Mouse (Mus musculus): ENCODE results near the gene Trim24. TPM values are rescaled to one million over a fixed set of nuclear protein-coding genes. Genes with fewer than 3 reads are reported as not detected.
"Not testable (repeated sequence)": the region's sequence is repeated elsewhere in the genome, so short reads cannot be mapped to it uniquely, and the experiment has no call there.

The Trim24 gene
- polyA plus RNA-seq, 1 experiment from 2014 or later, result 17.5 TPM

DNA sequence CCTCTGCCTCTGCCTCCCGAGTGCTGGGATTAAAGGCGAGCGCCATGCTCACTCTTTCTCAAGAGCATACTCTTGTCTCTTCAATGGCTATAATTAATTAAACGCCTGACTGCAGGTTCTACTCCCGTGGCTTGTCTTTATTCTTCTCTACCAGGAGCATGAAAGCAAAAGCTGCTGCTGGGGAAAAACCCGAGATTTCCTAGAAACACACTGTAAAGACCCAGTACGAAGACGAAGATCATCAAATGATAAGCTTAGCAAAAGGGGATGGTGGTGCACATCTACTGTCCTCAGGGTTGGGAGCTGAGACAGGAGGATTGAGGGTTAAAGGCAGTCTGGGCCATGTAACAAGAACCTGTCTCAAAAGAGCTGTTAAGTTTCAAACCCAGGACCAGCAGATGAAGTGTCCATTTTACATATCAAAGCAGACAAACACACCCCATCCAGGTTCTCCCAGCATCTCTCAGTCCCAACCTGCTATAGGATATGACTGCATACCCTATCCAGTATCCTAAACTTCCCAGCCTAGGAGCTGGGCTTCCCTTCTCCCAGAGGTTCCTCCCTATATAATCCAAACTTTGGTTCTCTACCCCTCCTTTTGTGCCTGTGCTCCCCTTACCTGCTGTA lies 26.9 kb upstream of the Trim24 start:
- 93% methylated on average over 8 of the region's 8 CpGs for WGBS
- H3K36me3 ChIP-seq, result no peaks in the 10 kb centered on the region
- H3K4me3 ChIP-seq (replicated peaks), result no peak overlapping the region
- no peak overlapping the region for H3K27ac ChIP-seq (replicated peaks)
- ATAC-seq (ENCODE audit: low FRiP score), result no peak
- H3K27me3 ChIP-seq (replicated peaks), result no peaks in the 10 kb centered on the region
- no peak overlapping the region for H3K4me2 ChIP-seq
- no peak overlapping the region for H3K9ac ChIP-seq (replicated peaks)
- H3K4me1 ChIP-seq, result no peaks in the 10 kb centered on the region
- no peaks in the 10 kb centered on the region; the same call in 1 of the 2 replicates for H3K9me3 ChIP-seq (replicated peaks)

DNA sequence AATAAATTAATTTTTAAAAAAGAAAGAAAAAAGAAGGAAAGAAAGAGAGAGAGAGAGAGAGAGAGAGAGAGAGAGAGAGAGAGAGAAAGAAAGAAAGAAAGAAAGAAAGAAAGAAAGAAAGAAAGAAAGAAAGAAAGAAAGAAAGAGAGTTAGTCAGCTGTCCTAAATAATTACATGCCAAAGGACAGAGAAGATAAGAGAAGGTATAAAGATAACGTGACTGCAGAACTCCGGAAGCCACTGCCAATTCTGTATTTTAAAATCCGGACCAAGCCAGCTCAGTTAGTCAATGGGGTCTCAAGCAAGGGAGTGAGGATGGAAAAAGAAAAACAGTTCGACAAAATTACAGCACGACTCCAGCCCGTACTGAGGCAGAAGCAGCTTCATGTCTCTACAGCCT lies 25.7 kb upstream of the Trim24 start:
- not testable (repeated sequence) for H3K4me1 ChIP-seq, H3K36me3 ChIP-seq
- WGBS, result 91% methylated on average over 6 of the region's 6 CpGs

DNA sequence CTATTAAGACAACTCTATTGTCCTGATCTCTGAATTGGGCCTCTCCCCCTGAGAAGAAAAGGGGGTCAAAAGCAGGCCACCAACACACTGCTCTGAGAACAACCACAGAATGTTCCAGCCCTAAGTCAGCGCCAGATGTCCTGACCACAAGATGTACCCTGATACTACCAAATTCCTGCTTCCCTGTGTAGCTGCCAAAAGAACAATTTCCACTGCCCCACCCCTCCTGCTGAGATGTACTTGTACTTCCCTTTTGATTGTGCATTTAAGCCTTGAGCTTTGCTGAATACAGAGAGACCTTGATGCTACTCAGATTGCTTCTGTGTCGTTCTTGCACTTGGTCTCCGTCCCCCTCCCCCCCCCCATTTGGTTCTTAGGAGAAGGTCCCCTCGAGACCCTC lies 23.1 kb upstream of the Trim24 start:
- H3K27me3 ChIP-seq (replicated peaks); H3K4me1 ChIP-seq; H3K4me2 ChIP-seq; ATAC-seq (ENCODE audit: low FRiP score); H3K27ac ChIP-seq (replicated peaks); H3K9ac ChIP-seq (replicated peaks); H3K9me3 ChIP-seq (replicated peaks); H3K36me3 ChIP-seq; H3K4me3 ChIP-seq (replicated peaks): not testable (repeated sequence)
- WGBS, result 95% methylated on average over 4 of the region's 4 CpGs

More for the DNA sequence above, 25.7 kb upstream of the Trim24 start:
- not testable (repeated sequence) for H3K9me3 ChIP-seq (replicated peaks); ATAC-seq (ENCODE audit: low FRiP score); H3K27ac ChIP-seq (replicated peaks); H3K27me3 ChIP-seq (replicated peaks); H3K9ac ChIP-seq (replicated peaks); H3K4me2 ChIP-seq; H3K4me3 ChIP-seq (replicated peaks)

DNA sequence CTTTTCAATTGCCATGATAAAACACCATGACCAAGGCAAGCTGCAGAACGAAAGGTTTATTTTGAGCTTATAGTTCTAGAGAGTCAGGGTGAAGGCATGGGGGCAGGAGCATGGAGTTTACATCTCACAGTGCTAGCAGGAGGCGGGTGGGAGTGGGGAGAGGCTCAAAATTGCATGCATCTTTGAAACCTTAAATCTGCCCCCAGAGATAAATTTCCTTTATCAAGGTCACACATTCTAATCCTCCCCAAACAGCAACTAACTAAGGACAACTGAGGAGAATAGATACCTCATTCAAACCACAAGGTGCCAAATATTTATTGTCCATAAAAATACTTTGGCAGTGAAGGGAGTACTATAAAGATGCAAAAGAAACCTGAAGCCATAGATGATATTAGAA lies 19.3 kb upstream of the Trim24 start:
- Histone ChIP-seq H3K9ac (replicated peaks) (no peak overlapping the region), H3K27ac (replicated peaks) (no peak overlapping the region), H3K36me3 (no peaks in the 10 kb centered on the region), H3K9me3 (replicated peaks) (no peaks in the 10 kb centered on the region; the same call in 1 of the 2 replicates), H3K27me3 (replicated peaks) (no peaks in the 10 kb centered on the region), H3K4me2 (no peak overlapping the region), H3K4me1 (no peaks in the 10 kb centered on the region), H3K4me3 (replicated peaks) (no peak overlapping the region)
- ATAC-seq (ENCODE audit: low FRiP score), result no peak
- 94% methylated on average over 2 of the region's 2 CpGs for WGBS

DNA sequence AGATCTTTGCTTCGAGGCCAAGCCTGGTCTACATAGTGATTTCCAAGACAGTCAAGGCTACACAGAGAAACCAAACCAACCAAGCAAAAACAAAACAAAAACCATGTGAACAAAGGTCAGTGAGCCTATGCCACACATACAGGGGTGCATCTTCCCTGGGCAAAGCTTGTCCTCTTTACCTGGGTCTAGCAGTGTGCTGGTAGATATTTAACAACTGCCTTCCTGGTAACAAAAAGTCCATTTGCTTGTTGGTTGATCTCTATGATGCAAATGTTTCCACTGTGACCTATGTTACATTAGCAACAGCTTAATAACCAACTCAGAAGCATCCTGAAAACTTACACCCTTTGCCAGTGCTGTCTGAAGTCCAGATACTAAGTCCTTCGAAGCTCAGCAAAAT lies 17.3 kb upstream of the Trim24 start:
- Histone ChIP-seq H3K4me3 (replicated peaks) (no peak overlapping the region), H3K4me2 (no peak overlapping the region), H3K36me3 (no peaks in the 10 kb centered on the region), H3K4me1 (no peaks in the 10 kb centered on the region), H3K9me3 (replicated peaks) (no peaks in the 10 kb centered on the region; the same call in 1 of the 2 replicates), H3K27ac (replicated peaks) (no peak overlapping the region), H3K9ac (replicated peaks) (no peak overlapping the region), H3K27me3 (replicated peaks) (no peaks in the 10 kb centered on the region)
- ATAC-seq (ENCODE audit: low FRiP score), result no peak
- WGBS, result 97% methylated on average over 2 of the region's 2 CpGs

DNA sequence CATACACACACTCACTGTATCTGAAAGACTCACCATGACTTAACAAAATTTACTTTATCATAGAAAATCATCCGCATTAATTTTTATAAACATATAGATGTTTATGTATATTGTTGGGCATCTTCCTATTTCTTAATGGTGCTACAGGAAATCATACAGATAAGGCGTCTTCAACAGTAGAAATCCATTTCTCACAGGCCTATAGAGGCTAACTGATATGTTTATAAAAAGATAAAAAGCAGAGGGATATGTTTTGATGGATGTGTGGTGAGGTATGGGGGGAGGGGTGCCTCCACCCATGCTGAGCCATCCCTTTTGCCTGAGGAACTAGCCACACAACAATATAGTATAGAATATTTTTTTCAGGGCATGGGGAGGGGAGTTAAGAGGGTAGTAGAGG lies 15.2 kb upstream of the Trim24 start:
- no peaks in the 10 kb centered on the region for H3K36me3 ChIP-seq
- H3K4me2 ChIP-seq, result no peak overlapping the region
- no peaks in the 10 kb centered on the region for H3K4me1 ChIP-seq
- no peak overlapping the region for H3K9ac ChIP-seq (replicated peaks)
- H3K27me3 ChIP-seq (replicated peaks), result no peaks in the 10 kb centered on the region
- 95% methylated on average over 2 of the region's 2 CpGs for WGBS
- no peak overlapping the region for H3K4me3 ChIP-seq (replicated peaks)
- no peak overlapping the region for H3K27ac ChIP-seq (replicated peaks)
- no peaks in the 10 kb centered on the region for H3K9me3 ChIP-seq (replicated peaks)
- ATAC-seq (ENCODE audit: low FRiP score), result no peak

DNA sequence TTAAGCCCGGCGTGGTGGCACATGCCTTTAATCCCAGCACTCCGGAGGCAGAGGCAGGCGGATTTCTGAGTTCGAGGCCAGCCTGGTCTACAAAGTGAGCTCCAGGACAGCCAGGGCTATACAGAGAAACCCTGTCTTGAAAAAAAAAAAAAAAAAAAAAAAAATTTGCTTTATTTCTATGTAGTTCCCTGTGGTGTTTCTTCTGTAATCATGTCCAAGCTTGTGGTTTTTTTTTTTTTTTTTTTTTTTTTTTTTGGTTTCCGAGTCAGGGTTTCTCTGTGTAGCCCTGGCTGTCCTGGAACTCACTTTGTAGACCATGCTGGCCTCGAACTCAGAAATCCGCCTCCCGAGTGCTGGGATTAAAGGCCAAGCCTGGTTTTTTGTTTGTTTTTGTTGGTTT lies 14.3 kb upstream of the Trim24 start:
- not testable (repeated sequence) for H3K4me2 ChIP-seq; H3K36me3 ChIP-seq; H3K27me3 ChIP-seq (replicated peaks); ATAC-seq (ENCODE audit: low FRiP score); H3K9me3 ChIP-seq (replicated peaks); H3K27ac ChIP-seq (replicated peaks); H3K4me1 ChIP-seq; H3K9ac ChIP-seq (replicated peaks); H3K4me3 ChIP-seq (replicated peaks)
- 92% methylated on average over 9 of the region's 9 CpGs for WGBS

DNA sequence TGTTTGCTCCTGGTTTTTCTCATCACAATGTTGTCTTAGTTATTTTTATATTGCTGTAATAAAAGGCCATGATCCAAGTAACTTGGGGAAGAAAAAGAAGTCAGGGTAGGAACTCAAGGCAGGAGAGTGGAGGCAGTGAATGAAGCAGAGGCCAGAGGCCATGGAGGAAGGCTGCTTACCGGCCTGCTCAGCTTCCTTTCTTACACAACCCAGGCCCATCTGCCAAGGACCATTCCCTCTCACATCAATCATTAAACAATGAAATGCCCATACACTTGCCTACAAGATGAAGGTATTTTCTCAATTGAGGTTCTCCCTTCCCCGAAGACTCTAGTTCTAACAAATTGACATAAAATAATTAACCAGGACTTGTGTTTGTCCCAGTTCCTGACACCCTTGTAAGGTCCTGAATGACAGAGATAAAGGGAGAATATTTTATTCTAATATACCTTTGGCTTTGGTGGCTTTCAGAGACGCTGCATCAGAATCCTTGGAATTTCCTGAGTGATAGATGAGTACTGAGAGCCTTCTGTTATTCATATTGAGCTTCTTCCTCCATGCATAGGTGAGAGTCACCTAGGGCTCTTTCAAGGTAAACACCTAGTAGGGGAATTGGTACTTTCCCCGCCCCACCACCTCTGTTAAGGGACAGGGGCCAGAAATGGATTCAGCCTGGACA lies 13.3 kb upstream of the Trim24 start:
- Histone ChIP-seq H3K27ac (replicated peaks) (no peak overlapping the region), H3K4me3 (replicated peaks) (no peak overlapping the region), H3K27me3 (replicated peaks) (no peaks in the 10 kb centered on the region), H3K36me3 (no peaks in the 10 kb centered on the region), H3K4me2 (no peak overlapping the region), H3K9me3 (replicated peaks) (no peaks in the 10 kb centered on the region), H3K9ac (replicated peaks) (no peak overlapping the region), H3K4me1 (no peaks in the 10 kb centered on the region)
- WGBS, result 66% methylated on average over 4 of the region's 4 CpGs
- no peak for ATAC-seq (ENCODE audit: low FRiP score)

DNA sequence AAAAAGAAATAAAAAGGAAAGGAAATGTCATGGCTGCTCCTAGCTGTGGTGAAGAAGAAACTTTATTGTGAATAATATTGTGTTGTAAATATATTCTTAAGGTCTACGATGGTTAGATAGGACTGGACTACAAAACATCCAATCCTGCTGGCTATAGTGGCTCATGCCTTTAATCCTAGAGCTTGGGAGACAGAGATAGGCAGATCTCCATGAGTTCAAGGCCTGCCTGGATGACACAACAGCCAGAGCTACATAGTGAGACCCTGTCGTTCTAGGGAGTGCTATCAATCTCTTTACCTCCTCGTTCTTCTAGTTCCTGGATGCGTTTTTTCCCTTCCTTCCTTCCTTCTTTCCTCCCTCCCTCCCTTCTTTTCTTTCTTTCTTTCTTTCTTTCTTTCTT lies 12.5 kb upstream of the Trim24 start:
- no peak overlapping the region for H3K4me2 ChIP-seq
- H3K4me1 ChIP-seq, result no peaks in the 10 kb centered on the region
- H3K9ac ChIP-seq (replicated peaks), result no peak overlapping the region
- ATAC-seq (ENCODE audit: low FRiP score), result no peak
- no peak overlapping the region for H3K4me3 ChIP-seq (replicated peaks)
- WGBS, result 83% methylated on average over 4 of the region's 4 CpGs
- no peaks in the 10 kb centered on the region for H3K9me3 ChIP-seq (replicated peaks)
- H3K27ac ChIP-seq (replicated peaks), result no peak overlapping the region
- H3K27me3 ChIP-seq (replicated peaks), result no peaks in the 10 kb centered on the region
- H3K36me3 ChIP-seq, result no peaks in the 10 kb centered on the region

DNA sequence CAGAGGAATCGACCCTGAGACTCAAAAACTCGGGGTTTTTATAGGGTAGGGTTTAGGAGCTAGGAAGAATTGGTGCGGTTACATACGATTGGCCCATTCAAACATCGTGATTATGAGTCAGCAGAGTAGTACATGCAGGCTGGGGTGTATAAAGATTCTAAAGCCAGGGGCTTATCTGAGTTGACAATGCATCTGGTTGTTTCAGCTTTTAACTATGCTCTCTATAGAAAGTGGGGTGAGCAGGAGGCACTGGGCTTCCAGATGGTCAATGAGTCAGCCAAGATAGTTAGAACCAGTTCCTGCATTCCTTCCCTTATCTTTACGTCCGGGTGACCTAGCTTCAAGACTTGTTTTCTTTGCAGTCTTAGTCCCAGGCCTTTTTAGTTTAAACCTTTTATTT lies 7.7 kb upstream of the Trim24 start:
- Histone ChIP-seq H3K4me3 (replicated peaks) (no peak overlapping the region), H3K9ac (replicated peaks) (no peak overlapping the region), H3K27me3 (replicated peaks) (no peaks in the 10 kb centered on the region), H3K9me3 (replicated peaks) (no peaks in the 10 kb centered on the region), H3K4me1 (no peaks in the 10 kb centered on the region), H3K4me2 (no peak overlapping the region), H3K36me3 (no peaks in the 10 kb centered on the region), H3K27ac (replicated peaks) (no peak overlapping the region)
- 86% methylated on average over 7 of the region's 7 CpGs for WGBS
- no peak for ATAC-seq (ENCODE audit: low FRiP score)

DNA sequence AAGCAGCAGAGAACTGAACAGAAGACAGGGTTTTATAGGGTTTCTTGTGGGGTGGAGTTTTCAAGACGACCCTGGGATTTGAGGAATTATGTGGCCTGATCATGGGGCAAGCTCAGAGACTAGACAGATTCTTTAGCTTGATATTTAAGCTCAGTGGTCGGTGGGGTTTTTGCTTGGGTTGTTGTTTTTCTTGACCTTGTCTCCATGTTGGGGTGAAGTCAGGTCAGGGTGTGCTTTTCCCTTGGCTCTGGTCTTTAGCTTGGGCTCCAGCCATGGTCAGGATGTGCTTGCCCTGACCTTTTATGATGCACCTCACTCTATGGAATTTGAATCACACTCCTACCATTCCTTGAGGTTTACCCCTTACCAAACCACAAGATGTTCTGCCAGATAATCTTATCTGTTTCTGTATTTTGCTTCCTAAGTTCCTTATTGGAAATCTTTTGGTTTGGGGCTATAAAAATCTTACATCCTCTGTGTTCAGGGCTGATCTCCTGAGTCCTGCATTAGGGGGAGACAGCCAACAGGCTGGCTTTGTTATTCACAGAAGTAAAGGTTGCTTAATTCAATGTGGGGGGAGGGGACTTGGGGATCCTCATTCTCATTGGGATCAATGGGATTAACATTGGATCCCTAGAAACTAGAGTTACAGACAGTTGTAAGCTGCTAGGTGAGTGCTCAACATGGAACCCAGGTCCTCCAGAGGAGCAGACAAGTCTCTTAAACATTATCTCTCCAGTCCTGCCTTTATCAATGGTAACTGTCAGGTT lies 6.5 kb upstream of the Trim24 start:
- Histone ChIP-seq H3K36me3 (no peaks in the 10 kb centered on the region), H3K4me2 (no peak overlapping the region), H3K27ac (replicated peaks) (no peak overlapping the region), H3K4me1 (no peaks in the 10 kb centered on the region), H3K4me3 (replicated peaks) (no peak overlapping the region), H3K9ac (replicated peaks) (no peak overlapping the region), H3K27me3 (replicated peaks) (no peaks in the 10 kb centered on the region), H3K9me3 (replicated peaks) (no peaks in the 10 kb centered on the region)
- no peak for ATAC-seq (ENCODE audit: low FRiP score)
- WGBS, result 87% methylated on average over 2 of the region's 2 CpGs
